Mouse (Mus musculus) thymus, postnatal 14 days (tissue): Measurements from ENCODE around the gene S1pr4.
A peak's percentile ranks its signal among the peaks of the same experiment; 100 is the strongest.

Source experiments
- DNase-seq: peaks from one replicate; pipeline ENCODE4 v3.0.0; 2021

S1pr4 gene

GRCm38 (mm10) chr10:81464405-81465264, 35.3 kb downstream of the S1pr4 start:
- DNase-seq: no peak

DNA sequence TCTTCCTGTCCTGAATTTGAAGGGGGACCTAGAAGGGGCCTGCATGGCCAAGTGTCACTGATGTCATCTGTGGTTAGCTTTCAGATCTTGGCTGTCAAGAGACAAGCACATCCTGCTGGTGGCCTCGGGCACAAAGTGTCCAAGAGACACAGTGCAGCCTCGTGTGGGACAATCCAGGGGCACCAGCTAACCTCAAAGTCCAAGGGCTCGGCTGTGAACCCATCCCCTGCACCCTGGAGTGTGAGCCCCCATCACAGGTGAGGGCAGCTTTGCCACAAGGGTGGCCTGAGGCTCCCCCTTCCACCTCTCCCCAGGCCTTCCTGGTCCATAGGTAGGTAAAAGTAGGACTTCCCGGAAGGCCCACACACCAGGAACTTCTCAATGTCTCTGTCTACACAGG, 36.4 kb downstream of the S1pr4 start:
- no peak for DNase-seq

- DNase-seq: no peak
These were observed 37.0 kb downstream of the S1pr4 start for GRCm38 (mm10) chr10:81462917-81463316.

- no peak for DNase-seq
These were observed 37.5 kb downstream of the S1pr4 start for GRCm38 (mm10) chr10:81462415-81462804.

DNA sequence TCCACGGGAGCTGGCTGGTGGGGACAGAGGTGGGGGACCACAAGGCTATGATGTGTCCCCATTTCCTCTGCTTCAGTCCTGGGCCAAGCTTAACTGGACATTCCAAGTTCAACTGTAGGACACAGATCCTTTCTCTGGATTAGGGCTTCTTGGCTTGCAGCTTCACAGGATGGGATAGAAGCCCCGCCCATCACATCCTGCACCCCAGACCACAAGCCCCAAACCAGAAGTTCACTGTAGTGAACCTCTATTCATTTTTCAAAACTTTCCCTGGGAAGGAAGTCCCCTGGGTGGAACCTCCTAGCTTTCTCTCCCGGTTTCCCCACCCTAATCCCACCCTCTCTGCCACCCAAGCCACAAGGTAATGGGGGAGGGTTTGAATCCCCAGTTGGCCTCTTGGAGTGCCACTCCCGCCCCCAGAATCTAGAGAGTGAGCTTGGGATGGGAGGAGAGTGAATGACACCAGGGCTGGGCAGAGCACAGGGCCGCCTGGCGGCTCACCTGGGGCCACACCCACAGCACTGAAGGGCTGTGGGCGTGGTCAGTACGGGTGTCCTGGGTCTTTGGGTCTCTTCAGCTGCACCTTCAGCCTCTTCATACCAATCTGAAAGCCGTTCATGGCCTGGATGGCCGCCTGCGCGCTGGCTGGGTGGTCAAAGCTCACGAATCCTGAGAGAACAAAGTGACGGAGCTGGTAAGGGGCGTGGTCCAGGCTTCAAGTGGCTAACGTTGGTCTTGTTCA, 38.1 kb downstream of the S1pr4 start:
- no peak for DNase-seq

- DNase-seq: no peak
These were observed 39.0 kb downstream of the S1pr4 start for GRCm38 (mm10) chr10:81460951-81461350.

- no peak for DNase-seq
These were observed 39.5 kb downstream of the S1pr4 start for GRCm38 (mm10) chr10:81460471-81460870.

DNA sequence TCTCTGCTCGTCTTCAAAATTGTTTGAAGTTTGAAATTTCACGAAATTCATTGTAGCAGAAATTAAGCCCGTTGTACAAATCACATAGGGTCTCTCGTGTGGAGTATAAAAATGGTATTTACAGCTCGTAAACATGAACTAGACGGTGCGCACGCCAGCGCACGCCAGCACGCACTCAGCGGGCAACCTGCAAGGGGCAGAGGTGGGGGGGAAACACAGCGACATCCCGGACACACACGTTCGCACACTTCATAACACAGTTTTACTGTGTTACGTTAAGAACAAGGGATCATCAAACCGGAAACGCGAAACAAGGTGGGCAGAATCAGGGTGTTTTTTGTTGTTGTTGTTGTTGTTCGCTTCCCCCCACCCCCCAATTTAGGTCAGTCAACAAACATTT, 40.5 kb downstream of the S1pr4 start:
- DNase-seq: no peak

- DNase-seq: no peak
These were observed 41.7 kb downstream of the S1pr4 start for GRCm38 (mm10) chr10:81458267-81458666.

- DNase-seq: no peak
These were observed 42.3 kb downstream of the S1pr4 start for GRCm38 (mm10) chr10:81457624-81458023.

- DNase-seq: no peak
These were observed 42.9 kb downstream of the S1pr4 start for GRCm38 (mm10) chr10:81456983-81457563.

- DNase-seq: no peak
These were observed 44.6 kb downstream of the S1pr4 start, which contains the start of gene Nfic for GRCm38 (mm10) chr10:81455181-81455895. TSS of gene Nfic (minus strand) at chr10:81455635.

DNA sequence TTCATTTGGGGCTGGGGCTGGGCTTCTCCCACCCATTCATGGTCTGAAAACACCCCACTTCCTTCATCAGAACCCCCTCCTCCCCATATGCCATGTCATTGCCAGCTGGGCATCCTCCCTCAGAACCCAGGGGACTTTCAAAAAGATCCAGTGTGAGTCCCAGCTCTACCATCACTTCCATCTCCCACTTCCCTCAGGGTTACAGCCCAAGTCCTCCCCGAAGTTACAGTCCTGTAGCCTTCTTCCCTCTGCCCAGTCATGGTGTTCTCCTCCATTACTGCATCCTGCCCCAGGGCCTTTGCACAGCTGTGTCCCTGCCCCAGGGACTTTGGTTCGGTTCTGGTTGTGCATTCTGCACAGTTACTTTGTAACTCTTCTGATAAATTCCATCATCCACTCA, 45.8 kb downstream of the S1pr4 start:
- DNase-seq: no peak

GRCm38 (mm10) chr10:81452947-81453288, 47.0 kb downstream of the S1pr4 start:
- no peak for DNase-seq

DNA sequence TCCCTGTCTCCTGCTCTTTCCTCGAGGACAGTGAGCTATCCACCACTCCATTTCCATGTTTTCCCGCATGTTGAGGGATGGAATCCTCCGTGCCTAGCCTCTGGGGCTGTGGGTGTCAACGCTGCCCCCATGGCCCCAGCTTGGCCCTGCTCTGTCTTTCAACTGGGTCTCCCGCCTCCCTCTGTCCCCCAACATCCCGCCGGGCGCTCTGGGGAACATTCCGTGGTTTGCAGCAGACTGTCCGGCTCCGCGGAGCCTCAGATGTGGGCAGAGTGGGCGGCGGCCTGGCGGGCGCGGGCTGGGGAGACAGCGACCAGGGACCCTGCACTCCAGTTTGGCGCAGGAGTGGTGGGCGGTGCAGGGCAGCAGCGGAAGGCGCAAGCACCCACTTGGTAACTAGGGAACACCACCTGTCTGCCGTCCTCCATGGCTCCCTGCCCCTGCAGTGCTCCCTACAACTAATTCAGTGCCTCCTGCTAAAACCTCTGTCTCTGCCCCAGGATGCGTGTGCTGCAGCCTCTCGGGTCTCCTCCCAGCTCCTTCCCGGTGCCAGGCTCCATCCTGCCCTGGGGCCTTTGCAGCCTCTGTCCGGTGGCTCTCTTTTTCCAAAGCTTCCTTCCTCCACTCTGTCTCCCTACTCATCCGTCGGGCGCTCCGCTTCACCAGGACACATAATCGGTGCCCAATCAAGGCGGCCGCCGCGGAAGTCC, 47.5 kb downstream of the S1pr4 start:
- no peak for DNase-seq

GRCm38 (mm10) chr10:81451365-81451745, 48.6 kb downstream of the S1pr4 start:
- no peak for DNase-seq

- no peak for DNase-seq
These were observed 49.1 kb downstream of the S1pr4 start for GRCm38 (mm10) chr10:81450641-81451364.

DNA sequence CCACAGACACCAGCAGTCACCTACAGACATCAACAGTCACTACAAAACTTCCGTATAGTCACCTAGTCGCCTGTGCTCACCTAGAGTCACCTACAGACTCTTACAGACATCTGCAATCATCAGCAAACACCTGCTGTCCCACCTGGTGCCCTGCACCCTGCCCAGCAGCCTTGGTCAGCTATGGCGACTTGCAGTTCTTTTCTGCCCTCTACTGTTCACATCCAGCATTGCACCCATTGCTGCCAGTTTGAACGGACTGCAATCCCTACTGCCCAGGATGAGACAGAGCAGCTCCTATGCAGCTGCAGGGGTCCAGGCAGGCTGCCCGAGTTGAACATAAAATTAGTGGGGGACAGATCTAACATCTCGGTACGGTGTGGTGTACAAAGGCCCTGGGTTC, 49.8 kb downstream of the S1pr4 start:
- DNase-seq: peak; percentile 85
